Mouse (Mus musculus) hindbrain, embryonic 10.5 days (tissue): ENCODE measurements at regions not wholly inside any gene's neighbourhood (a gene's known extent, or its start where the extent isn't known, plus 50 kb on each side); places are given as distances from the start of the nearest gene placed in this dataset.
"Not testable (repeated sequence)": the region's sequence is repeated elsewhere in the genome, so short reads cannot be mapped to it uniquely, and the experiment has no call there.

Source experiments
- DNase-seq: peaks from one replicate; pipeline ENCODE4 v3.0.0-alpha.2; 2017; ENCODE audit warnings: low spot score
- H3K27ac ChIP-seq: fragments of 300-500 bp; sonication (generic); 2 replicates; pipeline ENCODE4 v1.5.1; 2016; ENCODE audit warnings: mild to moderate bottlenecking, moderate library complexity
- H3K27me3 ChIP-seq: fragments of 300-500 bp; sonication (generic); 2 replicates; pipeline ENCODE4 v1.6.1; 2016; ENCODE audit warnings: mild to moderate bottlenecking; ENCODE audit not compliant: poor library complexity, insufficient read depth, severe bottlenecking
- H3K36me3 ChIP-seq: fragments of 300-500 bp; sonication (generic); 2 replicates; pipeline ENCODE4 v1.6.1; 2016; ENCODE audit warnings: mild to moderate bottlenecking, moderate library complexity
- H3K4me1 ChIP-seq: fragments of 300-500 bp; sonication (generic); replicated peaks from 2 replicates; pipeline ENCODE4 v1.6.1; 2016; ENCODE audit warnings: mild to moderate bottlenecking
- H3K4me3 ChIP-seq: fragments of 300-500 bp; sonication (generic); 2 replicates; pipeline ENCODE4 v1.5.1; 2016; ENCODE audit warnings: mild to moderate bottlenecking, moderate library complexity
- H3K9me3 ChIP-seq: fragments of 300-500 bp; sonication (generic); 2 replicates; pipeline ENCODE4 v1.6.1; 2016; ENCODE audit warnings: mild to moderate bottlenecking, moderate library complexity
- WGBS: fragments of 180-500 bp; shearing (Covaris S2); methylation state at CpG from one replicate; pipeline ENCODE4 v1.1.7; 2016; 5-methylcytosine and 5-hydroxymethylcytosine counted together

DNA sequence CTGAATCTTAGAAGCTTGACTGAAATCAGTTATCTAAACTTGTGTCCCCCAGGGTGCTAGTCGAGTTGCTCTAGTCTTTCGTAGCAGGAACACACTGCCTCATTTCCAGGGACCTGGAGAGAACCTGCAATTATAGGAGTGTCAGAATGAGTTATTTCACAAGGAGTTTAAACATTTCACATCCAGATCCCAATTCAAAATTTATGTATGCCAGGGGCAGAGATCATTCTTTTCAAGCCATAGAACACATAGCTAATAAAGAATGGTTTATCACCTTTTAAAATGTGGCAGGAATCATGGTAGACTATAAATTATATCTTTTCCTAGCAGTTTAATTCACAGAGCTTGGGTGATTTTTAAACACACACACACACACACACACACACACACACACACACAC lies 358.6 kb upstream of the Dab2 start:
- H3K27me3 ChIP-seq = no peaks in the 10 kb centered on the region
- H3K27ac ChIP-seq = no peak overlapping the region
- no peaks in the 10 kb centered on the region for H3K9me3 ChIP-seq
- DNase-seq = no peak
- H3K4me3 ChIP-seq = no peak overlapping the region
- H3K4me1 ChIP-seq = no peaks in the 10 kb centered on the region
- WGBS = 73% methylated on average over 2 of the region's 2 CpGs
- H3K36me3 ChIP-seq = no peaks in the 10 kb centered on the region

DNA sequence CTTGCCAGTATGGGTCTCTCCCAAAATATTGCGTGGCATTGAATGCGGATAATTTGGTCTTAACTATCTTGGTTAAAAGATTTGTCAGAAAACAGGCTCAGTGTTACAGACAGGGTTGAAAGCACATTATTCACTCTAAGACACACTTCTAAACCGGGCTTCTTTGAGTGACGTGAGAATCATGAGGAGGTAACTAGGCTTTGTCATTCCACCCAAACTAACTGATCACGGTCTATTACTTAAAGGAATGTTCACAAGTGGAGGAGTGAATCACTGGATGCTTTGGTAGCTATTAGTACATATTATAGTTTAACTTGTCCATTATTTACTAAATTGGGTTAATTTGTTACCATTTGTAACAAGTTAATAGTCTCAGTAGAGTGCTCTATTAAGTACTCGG lies 352.9 kb upstream of the Dab2 start:
- H3K4me1 ChIP-seq = no peaks in the 10 kb centered on the region

DNA sequence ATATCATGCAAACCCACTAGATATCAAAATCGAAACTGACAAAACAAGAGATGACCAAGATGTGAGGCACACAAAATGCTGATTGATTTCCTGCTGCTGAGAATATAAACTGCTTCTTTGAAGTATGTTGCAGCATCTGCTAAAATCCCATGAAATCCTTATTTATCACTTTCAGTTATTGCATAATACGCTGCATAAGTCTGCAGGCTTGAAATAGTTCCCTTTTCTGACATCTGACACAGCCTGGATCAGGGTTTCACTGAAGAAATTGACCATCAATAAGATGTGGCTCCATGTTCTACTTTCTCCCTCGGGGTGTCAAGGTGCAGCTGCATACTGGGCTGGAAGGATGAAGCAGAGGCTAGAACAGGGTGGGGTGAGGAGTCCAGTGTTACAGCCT lies 348.7 kb upstream of the Dab2 start:
- Histone ChIP-seq H3K4me1 (no peaks in the 10 kb centered on the region), H3K27me3 (no peaks in the 10 kb centered on the region)
- 82% methylated on average over 3 of the region's 3 CpGs for WGBS

More for the DNA sequence above, 352.9 kb upstream of the Dab2 start:
- Histone ChIP-seq H3K27me3 (no peaks in the 10 kb centered on the region), H3K36me3 (no peaks in the 10 kb centered on the region), H3K4me3 (no peak overlapping the region), H3K27ac (no peak overlapping the region), H3K9me3 (no peaks in the 10 kb centered on the region)
- DNase-seq = no peak
- 89% methylated on average over 6 of the region's 6 CpGs for WGBS

DNA sequence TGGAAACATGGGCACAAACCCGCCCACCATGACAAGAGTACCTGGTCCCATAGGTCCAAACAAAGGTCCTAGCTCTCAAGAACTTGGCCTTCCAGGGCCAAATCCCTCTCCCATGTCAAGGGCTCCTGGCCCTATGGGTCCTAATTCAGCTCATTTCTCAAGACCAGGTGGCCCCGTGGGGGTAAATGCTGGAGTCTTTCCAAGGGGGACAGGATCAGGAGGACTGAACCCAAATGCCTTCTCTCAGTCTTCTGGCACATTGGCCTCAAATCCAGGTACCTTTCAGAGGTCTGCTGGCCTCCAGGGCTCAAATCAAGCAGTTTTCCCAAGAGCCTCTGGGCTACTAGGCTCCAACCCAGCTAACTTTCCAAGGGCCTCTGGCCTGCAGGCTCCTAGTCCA lies 347.9 kb upstream of the Dab2 start:
- not testable (repeated sequence) for H3K9me3 ChIP-seq
- 91% methylated on average over 2 of the region's 2 CpGs for WGBS

More for the DNA sequence above, 348.7 kb upstream of the Dab2 start:
- H3K36me3 ChIP-seq = no peaks in the 10 kb centered on the region
- no peaks in the 10 kb centered on the region for H3K9me3 ChIP-seq
- H3K4me3 ChIP-seq = no peak overlapping the region
- no peak overlapping the region for H3K27ac ChIP-seq
- no peak for DNase-seq

DNA sequence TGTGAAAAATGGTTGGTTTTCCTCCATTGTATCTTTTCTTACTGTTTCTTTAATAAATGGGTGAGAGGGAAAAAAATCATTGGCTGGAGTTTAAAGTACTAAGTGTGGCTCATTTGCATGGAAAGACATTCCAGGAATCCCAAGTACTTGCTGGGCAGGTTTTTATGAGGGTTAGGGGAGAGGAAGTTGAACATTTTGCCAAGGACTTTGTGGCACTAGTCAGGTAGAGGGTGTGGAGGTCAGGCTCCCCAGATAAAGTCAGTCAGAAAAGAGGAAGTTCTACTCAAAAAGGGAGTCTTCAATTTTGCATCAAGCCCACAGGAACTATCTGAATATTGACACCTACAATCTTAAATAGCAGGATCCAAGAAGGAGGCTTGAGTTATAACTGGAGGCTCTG lies 346.5 kb upstream of the Dab2 start:
- Histone ChIP-seq H3K36me3 (no peaks in the 10 kb centered on the region), H3K4me3 (no peak overlapping the region), H3K27ac (no peak overlapping the region), H3K9me3 (no peaks in the 10 kb centered on the region), H3K4me1 (no peaks in the 10 kb centered on the region), H3K27me3 (no peaks in the 10 kb centered on the region)
- DNase-seq = no peak

More for the DNA sequence above, 347.9 kb upstream of the Dab2 start:
- not testable (repeated sequence) for H3K4me3 ChIP-seq, H3K27ac ChIP-seq, DNase-seq, H3K27me3 ChIP-seq, H3K36me3 ChIP-seq, H3K4me1 ChIP-seq

DNA sequence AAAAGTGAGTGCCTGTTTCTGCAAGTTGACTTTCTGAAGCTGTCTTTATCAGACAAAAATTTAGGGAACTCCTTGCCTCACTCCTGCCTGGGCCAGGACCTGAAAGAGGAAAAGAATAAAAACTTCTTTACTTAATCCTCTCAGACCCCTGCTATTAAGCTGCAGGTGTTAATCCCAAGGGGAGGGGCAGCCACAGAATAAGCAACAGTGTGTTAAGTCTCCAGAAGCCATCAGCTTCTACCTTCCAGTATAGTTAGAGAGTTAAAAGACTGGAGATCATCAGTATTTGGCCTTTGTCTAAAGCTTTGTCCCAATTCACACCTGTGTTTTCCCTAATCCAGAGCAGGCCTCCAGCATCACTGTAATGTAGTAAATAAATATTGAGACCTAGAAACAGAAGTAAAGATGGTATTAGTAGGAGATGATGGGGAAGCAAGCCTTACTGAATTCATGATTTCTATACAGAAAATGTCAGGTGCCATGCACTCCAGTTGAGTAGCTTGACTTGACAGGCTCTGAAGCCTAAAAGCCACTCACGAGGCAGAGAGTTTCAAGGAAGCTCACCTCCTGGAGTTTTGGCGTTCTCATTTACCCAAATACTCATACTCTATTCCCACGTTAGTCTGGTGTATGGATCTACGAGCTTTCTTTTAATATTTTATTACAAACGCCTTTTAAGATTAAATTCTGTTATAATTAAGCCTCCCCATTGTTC lies 308.1 kb upstream of the Dab2 start:
- Histone ChIP-seq H3K4me3 (no peak overlapping the region), H3K4me1 (no peaks in the 10 kb centered on the region), H3K36me3 (no peaks in the 10 kb centered on the region), H3K9me3 (no peaks in the 10 kb centered on the region), H3K27me3 (no peaks in the 10 kb centered on the region), H3K27ac (no peak overlapping the region)
- 71% methylated on average over 5 of the region's 5 CpGs for WGBS
- no peak for DNase-seq

DNA sequence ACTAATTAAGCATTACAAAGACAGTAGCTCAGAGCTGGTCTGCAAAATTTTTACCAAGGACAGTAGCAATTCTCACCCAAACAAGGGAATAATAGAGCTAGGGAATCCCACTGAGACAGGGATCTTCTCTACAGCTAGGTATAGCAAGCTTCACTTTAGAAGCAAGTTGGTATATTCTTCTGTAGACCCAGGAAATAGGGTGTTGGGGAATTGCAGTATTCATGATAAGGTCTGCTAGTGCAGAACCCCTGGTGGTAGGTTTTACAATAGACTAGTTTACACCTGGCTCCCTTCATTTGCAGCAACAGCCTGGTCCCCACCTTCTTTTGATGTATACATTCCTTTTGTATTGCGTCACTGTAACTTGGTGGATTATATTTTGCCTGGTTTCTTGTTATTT lies 307.4 kb upstream of the Dab2 start:
- not testable (repeated sequence) for DNase-seq, H3K9me3 ChIP-seq, H3K36me3 ChIP-seq, H3K27ac ChIP-seq, H3K4me1 ChIP-seq, H3K4me3 ChIP-seq, H3K27me3 ChIP-seq
- 89% methylated on average over 1 of the region's 1 CpGs for WGBS

DNA sequence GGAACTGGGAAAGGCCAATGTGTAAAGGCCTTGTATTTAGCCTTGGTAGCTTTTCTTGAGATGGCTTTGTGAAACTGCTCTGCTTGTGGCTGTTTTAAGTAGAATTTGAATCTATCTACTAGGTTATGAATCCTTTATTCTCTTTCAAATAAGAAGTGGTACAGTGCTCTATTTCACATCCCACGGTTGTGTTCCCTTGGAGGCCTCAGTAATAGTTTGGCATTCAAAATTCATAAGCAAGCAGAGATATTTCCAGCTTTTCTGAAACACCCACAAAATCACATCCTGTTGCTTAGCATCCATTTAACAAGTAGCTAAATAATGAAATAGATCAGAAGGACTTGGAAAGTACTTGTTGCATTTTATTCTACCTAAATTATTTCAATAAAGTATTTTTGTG lies 298.8 kb upstream of the Dab2 start:
- 92% methylated on average over 1 of the region's 1 CpGs for WGBS
- Histone ChIP-seq H3K4me1 (no peaks in the 10 kb centered on the region), H3K9me3 (no peaks in the 10 kb centered on the region), H3K4me3 (no peak overlapping the region), H3K36me3 (no peaks in the 10 kb centered on the region), H3K27ac (no peak overlapping the region), H3K27me3 (no peaks in the 10 kb centered on the region)
- DNase-seq = no peak

DNA sequence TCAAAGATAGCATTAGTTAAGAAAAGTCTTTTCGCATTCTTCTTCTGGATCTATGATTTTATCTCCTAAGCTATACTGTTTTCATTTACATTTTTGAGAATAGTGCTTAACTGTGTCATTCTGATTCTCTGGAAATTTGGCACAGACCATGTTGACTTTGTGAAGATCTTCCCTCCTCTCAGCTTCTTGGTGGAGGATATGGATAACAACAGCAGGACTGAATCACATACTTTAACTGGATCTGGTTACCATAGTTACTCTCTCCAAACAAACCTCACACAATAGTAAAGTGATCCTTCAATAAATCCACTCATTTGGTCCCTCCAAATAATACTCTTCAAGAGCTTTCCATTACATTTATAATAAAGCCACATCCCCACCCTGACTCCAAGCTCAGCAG lies 298.2 kb upstream of the Dab2 start:
- Histone ChIP-seq H3K27me3 (no peaks in the 10 kb centered on the region), H3K4me1 (no peaks in the 10 kb centered on the region), H3K27ac (no peak overlapping the region), H3K36me3 (no peaks in the 10 kb centered on the region), H3K4me3 (no peak overlapping the region), H3K9me3 (no peaks in the 10 kb centered on the region)
- WGBS = 90% methylated on average over 1 of the region's 1 CpGs
- DNase-seq = no peak

DNA sequence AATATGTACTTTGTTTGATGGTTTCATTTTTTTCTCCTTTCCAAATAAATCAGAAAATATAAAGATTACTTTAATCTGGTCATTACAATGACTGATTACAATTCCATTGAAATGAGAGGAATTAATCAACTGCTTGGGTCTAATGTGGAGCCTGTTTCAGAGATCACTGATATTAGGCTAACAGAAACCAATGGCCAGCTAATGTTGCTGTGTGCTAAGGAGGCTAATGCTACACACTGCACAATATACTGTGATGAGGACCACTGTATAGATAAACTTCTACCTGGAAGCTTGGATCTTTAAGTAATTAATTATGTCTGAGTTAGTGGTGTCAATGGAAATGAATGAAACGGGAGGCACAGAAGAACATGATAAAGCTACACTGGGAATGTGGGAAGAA lies 284.6 kb upstream of the Dab2 start:
- WGBS = 86% methylated on average over 1 of the region's 1 CpGs
- no peak overlapping the region for H3K27ac ChIP-seq
- no peaks in the 10 kb centered on the region for H3K9me3 ChIP-seq
- no peaks in the 10 kb centered on the region for H3K36me3 ChIP-seq
- H3K4me3 ChIP-seq = no peak overlapping the region
- no peak for DNase-seq
- H3K4me1 ChIP-seq = no peaks in the 10 kb centered on the region
- no peaks in the 10 kb centered on the region for H3K27me3 ChIP-seq

DNA sequence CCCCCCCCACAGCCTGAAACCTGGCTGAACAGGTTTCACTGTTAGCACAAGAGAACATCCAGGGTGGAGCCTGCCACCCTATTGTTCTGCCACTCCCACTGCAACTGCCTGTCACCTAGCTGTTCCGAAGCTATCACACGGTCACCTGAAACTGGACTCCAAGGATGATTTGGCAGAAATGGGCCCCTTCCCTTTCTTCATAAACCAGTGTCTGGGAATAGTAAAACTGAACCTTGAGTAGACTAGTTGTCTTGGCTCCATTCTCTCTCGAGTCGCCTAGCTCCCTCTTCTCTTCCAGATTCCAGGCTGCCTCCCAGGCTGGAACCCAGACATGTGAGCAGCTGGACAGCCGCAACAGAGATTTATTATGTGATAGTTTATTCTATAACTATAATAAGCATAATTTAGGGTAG lies 282.9 kb upstream of the Dab2 start:
- H3K36me3 ChIP-seq = no peaks in the 10 kb centered on the region
- no peak overlapping the region for H3K27ac ChIP-seq
- WGBS = 76% methylated on average over 5 of the region's 5 CpGs
- DNase-seq = no peak
- H3K4me3 ChIP-seq = no peak overlapping the region
- no peaks in the 10 kb centered on the region for H3K9me3 ChIP-seq
- H3K4me1 ChIP-seq = no peaks in the 10 kb centered on the region
- H3K27me3 ChIP-seq = no peaks in the 10 kb centered on the region

DNA sequence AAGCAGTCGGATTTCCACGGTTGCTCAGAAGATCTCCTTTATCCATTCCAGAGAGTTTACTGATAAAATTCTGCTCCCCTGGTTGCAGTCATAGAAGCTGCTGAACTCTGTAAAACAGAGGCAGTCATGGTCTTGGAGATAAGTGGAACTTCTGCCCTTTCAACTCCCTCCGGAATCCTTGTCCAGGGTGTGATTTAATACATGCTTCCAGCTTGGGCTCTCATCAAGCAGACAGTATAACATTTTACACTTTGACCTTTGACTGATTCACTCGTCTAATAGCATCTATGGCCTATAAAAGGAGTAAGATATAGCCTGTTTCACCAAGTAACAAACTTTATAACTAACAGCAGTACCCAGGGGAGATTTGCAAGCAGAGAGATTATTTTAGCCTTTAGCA lies 274.0 kb upstream of the Dab2 start:
- Histone ChIP-seq H3K36me3 (no peaks in the 10 kb centered on the region), H3K4me3 (no peak overlapping the region), H3K9me3 (no peaks in the 10 kb centered on the region), H3K27ac (no peak overlapping the region), H3K4me1 (no peaks in the 10 kb centered on the region), H3K27me3 (no peaks in the 10 kb centered on the region)
- no peak for DNase-seq
- 80% methylated on average over 4 of the region's 4 CpGs for WGBS

DNA sequence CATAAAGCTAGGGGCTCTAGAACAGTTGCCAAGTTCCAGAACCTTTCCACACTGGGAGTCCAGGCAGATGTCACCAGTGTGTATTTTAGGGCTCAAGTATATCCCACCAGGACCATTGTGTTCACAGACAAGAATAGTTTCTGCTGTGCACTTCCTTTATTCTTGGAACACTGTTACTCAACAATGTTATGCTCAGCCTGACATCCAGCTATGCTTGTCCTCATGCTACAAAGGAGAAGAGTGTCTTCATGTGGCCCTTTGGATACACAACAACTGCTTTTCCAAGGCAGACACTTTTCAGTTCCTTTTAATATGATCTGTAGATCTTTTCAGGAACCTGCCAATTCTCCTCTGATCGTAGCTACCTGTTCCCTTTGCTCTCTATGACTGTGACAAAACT lies 270.4 kb upstream of the Dab2 start:
- H3K9me3 ChIP-seq = no peaks in the 10 kb centered on the region
- no peak overlapping the region for H3K4me3 ChIP-seq

DNA sequence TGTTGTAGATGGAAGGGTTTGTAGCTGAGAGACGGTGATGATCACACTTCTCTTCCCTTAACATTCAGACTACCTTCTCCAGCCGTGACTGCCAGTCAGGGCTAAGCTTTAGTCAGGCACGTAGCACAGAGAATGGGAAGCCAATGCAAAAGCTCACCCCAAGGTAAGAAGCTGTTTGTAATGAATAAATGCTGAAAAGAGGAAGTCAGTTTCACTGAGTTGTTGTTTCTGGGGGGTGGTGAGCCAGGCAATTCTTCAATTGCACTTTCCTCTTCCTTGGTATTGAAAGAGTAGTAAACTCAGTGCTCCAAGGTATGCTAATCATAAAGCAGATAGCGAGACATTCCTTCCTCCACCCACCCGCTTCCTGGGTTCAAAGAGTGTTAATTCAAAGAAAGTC lies 269.2 kb upstream of the Dab2 start:
- Histone ChIP-seq H3K4me1 (no peaks in the 10 kb centered on the region), H3K9me3 (no peaks in the 10 kb centered on the region), H3K27ac (no peak overlapping the region), H3K27me3 (no peaks in the 10 kb centered on the region), H3K36me3 (no peaks in the 10 kb centered on the region), H3K4me3 (no peak overlapping the region)
- no peak for DNase-seq
- 82% methylated on average over 5 of the region's 5 CpGs for whole genome bisulfite sequencing

More for the DNA sequence above, 270.4 kb upstream of the Dab2 start:
- no peak for DNase-seq
- WGBS = 88% methylated on average over 1 of the region's 1 CpGs
- H3K4me1 ChIP-seq = no peaks in the 10 kb centered on the region
- no peak overlapping the region for H3K27ac ChIP-seq
- H3K36me3 ChIP-seq = no peaks in the 10 kb centered on the region
- H3K27me3 ChIP-seq = no peaks in the 10 kb centered on the region
